Mouse (Mus musculus): Measurements from ENCODE around the gene Il20rb. TPM values are rescaled to one million over a fixed set of nuclear protein-coding genes. Genes with fewer than 3 reads are reported as not detected.

The Il20rb gene
- polyA plus RNA-seq, 1 experiment from 2014 or later: 0.32 TPM

- no peak overlapping the region for H3K4me2 ChIP-seq (ENCODE audit: low read depth, low read length)
- H3K27me3 ChIP-seq (ENCODE audit: control insufficient read depth, insufficient read depth, low read length): no peaks in the 10 kb centered on the region
- H3K4me3 ChIP-seq (ENCODE audit: low read depth, low read length): no peak overlapping the region
- H3K36me3 ChIP-seq (ENCODE audit: control insufficient read depth, insufficient read depth, low read length): no peaks in the 10 kb centered on the region
- H3K4me1 ChIP-seq (ENCODE audit: control insufficient read depth, insufficient read depth, low read length): no peaks in the 10 kb centered on the region
- no peak overlapping the region for H3K9ac ChIP-seq (replicated peaks; ENCODE audit: low read depth, low read length)
- H3K9me3 ChIP-seq (ENCODE audit: control insufficient read depth, low read length): no peaks in the 10 kb centered on the region
- ATAC-seq (ENCODE audit: low read depth): no peak
- no peak overlapping the region for H3K27ac ChIP-seq (ENCODE audit: low read depth, low read length)
- 95% methylated on average over 3 of the region's 3 CpGs for WGBS
Observed at GRCm38 (mm10) chr9:100466743-100467142, 19.8 kb downstream of the Il20rb start.

- Histone ChIP-seq H3K36me3 (ENCODE audit: control insufficient read depth, insufficient read depth, low read length) (no peaks in the 10 kb centered on the region), H3K4me1 (ENCODE audit: control insufficient read depth, insufficient read depth, low read length) (no peaks in the 10 kb centered on the region), H3K27ac (ENCODE audit: low read depth, low read length) (no peak overlapping the region), H3K4me2 (ENCODE audit: low read depth, low read length) (no peak overlapping the region), H3K9ac (replicated peaks; ENCODE audit: low read depth, low read length) (no peak overlapping the region), H3K9me3 (ENCODE audit: control insufficient read depth, low read length) (no peaks in the 10 kb centered on the region), H3K27me3 (ENCODE audit: control insufficient read depth, insufficient read depth, low read length) (no peaks in the 10 kb centered on the region), H3K4me3 (ENCODE audit: low read depth, low read length) (no peak overlapping the region)
- WGBS: 96% methylated on average over 9 of the region's 9 CpGs
- no peak for ATAC-seq (ENCODE audit: low read depth)
Observed at GRCm38 (mm10) chr9:100465988-100466387, 20.6 kb downstream of the Il20rb start.

GRCm38 (mm10) chr9:100465380-100465779, 21.2 kb downstream of the Il20rb start:
- no peak overlapping the region for H3K4me2 ChIP-seq (ENCODE audit: low read depth, low read length)
- H3K27me3 ChIP-seq (ENCODE audit: control insufficient read depth, insufficient read depth, low read length): no peaks in the 10 kb centered on the region
- no peaks in the 10 kb centered on the region for H3K4me1 ChIP-seq (ENCODE audit: control insufficient read depth, insufficient read depth, low read length)
- no peak overlapping the region for H3K9ac ChIP-seq (replicated peaks; ENCODE audit: low read depth, low read length)
- no peaks in the 10 kb centered on the region for H3K9me3 ChIP-seq (ENCODE audit: control insufficient read depth, low read length)
- H3K27ac ChIP-seq (ENCODE audit: low read depth, low read length): no peak overlapping the region
- ATAC-seq (ENCODE audit: low read depth): no peak
- H3K4me3 ChIP-seq (ENCODE audit: low read depth, low read length): no peak overlapping the region
- WGBS: 96% methylated on average over 5 of the region's 5 CpGs
- H3K36me3 ChIP-seq (ENCODE audit: control insufficient read depth, insufficient read depth, low read length): no peaks in the 10 kb centered on the region

- Histone ChIP-seq H3K9ac (replicated peaks; ENCODE audit: low read depth, low read length) (no peak overlapping the region), H3K4me3 (ENCODE audit: low read depth, low read length) (no peak overlapping the region), H3K4me1 (ENCODE audit: control insufficient read depth, insufficient read depth, low read length) (no peaks in the 10 kb centered on the region), H3K27me3 (ENCODE audit: control insufficient read depth, insufficient read depth, low read length) (no peaks in the 10 kb centered on the region), H3K4me2 (ENCODE audit: low read depth, low read length) (no peak overlapping the region), H3K36me3 (ENCODE audit: control insufficient read depth, insufficient read depth, low read length) (no peaks in the 10 kb centered on the region), H3K9me3 (ENCODE audit: control insufficient read depth, low read length) (no peaks in the 10 kb centered on the region), H3K27ac (ENCODE audit: low read depth, low read length) (no peak overlapping the region)
- WGBS: 85% methylated on average over 2 of the region's 2 CpGs
- ATAC-seq (ENCODE audit: low read depth): no peak
Observed at GRCm38 (mm10) chr9:100463771-100464170, 22.8 kb downstream of the Il20rb start.

GRCm38 (mm10) chr9:100462098-100462497, 24.5 kb downstream of the Il20rb start:
- Histone ChIP-seq H3K27ac (ENCODE audit: low read depth, low read length) (no peak overlapping the region), H3K9ac (replicated peaks; ENCODE audit: low read depth, low read length) (no peak overlapping the region), H3K36me3 (ENCODE audit: control insufficient read depth, insufficient read depth, low read length) (no peaks in the 10 kb centered on the region), H3K9me3 (ENCODE audit: control insufficient read depth, low read length) (no peaks in the 10 kb centered on the region), H3K4me1 (ENCODE audit: control insufficient read depth, insufficient read depth, low read length) (no peaks in the 10 kb centered on the region), H3K4me2 (ENCODE audit: low read depth, low read length) (no peak overlapping the region), H3K4me3 (ENCODE audit: low read depth, low read length) (no peak overlapping the region), H3K27me3 (ENCODE audit: control insufficient read depth, insufficient read depth, low read length) (no peaks in the 10 kb centered on the region)
- ATAC-seq (ENCODE audit: low read depth): no peak
- 85% methylated on average over 4 of the region's 4 CpGs for WGBS

- Histone ChIP-seq H3K9me3 (ENCODE audit: control insufficient read depth, low read length) (no peaks in the 10 kb centered on the region), H3K36me3 (ENCODE audit: control insufficient read depth, insufficient read depth, low read length) (no peaks in the 10 kb centered on the region), H3K27me3 (ENCODE audit: control insufficient read depth, insufficient read depth, low read length) (no peaks in the 10 kb centered on the region), H3K4me3 (ENCODE audit: low read depth, low read length) (no peak overlapping the region), H3K27ac (ENCODE audit: low read depth, low read length) (no peak overlapping the region), H3K4me1 (ENCODE audit: control insufficient read depth, insufficient read depth, low read length) (no peaks in the 10 kb centered on the region), H3K9ac (replicated peaks; ENCODE audit: low read depth, low read length) (no peak overlapping the region), H3K4me2 (ENCODE audit: low read depth, low read length) (no peak overlapping the region)
- 82% methylated on average over 9 of the region's 9 CpGs for WGBS
- no peak for ATAC-seq (ENCODE audit: low read depth)
Observed at GRCm38 (mm10) chr9:100461671-100462070, 24.9 kb downstream of the Il20rb start.

GRCm38 (mm10) chr9:100460203-100460602, 26.4 kb downstream of the Il20rb start:
- Histone ChIP-seq H3K9ac (replicated peaks; ENCODE audit: low read depth, low read length) (no peak overlapping the region), H3K27ac (ENCODE audit: low read depth, low read length) (no peak overlapping the region), H3K4me3 (ENCODE audit: low read depth, low read length) (no peak overlapping the region), H3K36me3 (ENCODE audit: control insufficient read depth, insufficient read depth, low read length) (no peaks in the 10 kb centered on the region), H3K27me3 (ENCODE audit: control insufficient read depth, insufficient read depth, low read length) (no peaks in the 10 kb centered on the region), H3K9me3 (ENCODE audit: control insufficient read depth, low read length) (no peaks in the 10 kb centered on the region), H3K4me2 (ENCODE audit: low read depth, low read length) (no peak overlapping the region), H3K4me1 (ENCODE audit: control insufficient read depth, insufficient read depth, low read length) (no peaks in the 10 kb centered on the region)
- no peak for ATAC-seq (ENCODE audit: low read depth)
- WGBS: 97% methylated on average over 9 of the region's 9 CpGs

- 83% methylated on average over 17 of the region's 17 CpGs for WGBS
- no peak for ATAC-seq (ENCODE audit: low read depth)
- H3K4me2 ChIP-seq (ENCODE audit: low read depth, low read length): no peak overlapping the region
Observed at GRCm38 (mm10) chr9:100457971-100458681, 28.5 kb downstream of the Il20rb start.

GRCm38 (mm10) chr9:100454664-100454993, 32.0 kb downstream of the Il20rb start:
- peak overlapping the region; percentile 47 for H3K4me2 ChIP-seq (ENCODE audit: low read depth, low read length)
- no peaks in the 10 kb centered on the region for H3K36me3 ChIP-seq (ENCODE audit: control insufficient read depth, insufficient read depth, low read length)
- no peak overlapping the region for H3K9ac ChIP-seq (replicated peaks; ENCODE audit: low read depth, low read length)
- H3K27me3 ChIP-seq (ENCODE audit: control insufficient read depth, insufficient read depth, low read length): no peaks in the 10 kb centered on the region
- peak; percentile 60; the same call in 1 of the 2 replicates for ATAC-seq (ENCODE audit: low read depth)
- no peaks in the 10 kb centered on the region for H3K9me3 ChIP-seq (ENCODE audit: control insufficient read depth, low read length)
- no peak overlapping the region for H3K27ac ChIP-seq (ENCODE audit: low read depth, low read length)
- no peaks in the 10 kb centered on the region for H3K4me1 ChIP-seq (ENCODE audit: control insufficient read depth, insufficient read depth, low read length)
- H3K4me3 ChIP-seq (ENCODE audit: low read depth, low read length): peak overlapping the region; percentile 24; the same call in 1 of the 2 replicates
- 12% methylated on average over 9 of the region's 9 CpGs for WGBS

More at GRCm38 (mm10) chr9:100457971-100458681, 28.5 kb downstream of the Il20rb start:
- Histone ChIP-seq H3K4me1 (ENCODE audit: control insufficient read depth, insufficient read depth, low read length) (no peaks in the 10 kb centered on the region), H3K36me3 (ENCODE audit: control insufficient read depth, insufficient read depth, low read length) (no peaks in the 10 kb centered on the region), H3K9me3 (ENCODE audit: control insufficient read depth, low read length) (no peaks in the 10 kb centered on the region), H3K4me3 (ENCODE audit: low read depth, low read length) (no peak overlapping the region), H3K9ac (replicated peaks; ENCODE audit: low read depth, low read length) (no peak overlapping the region), H3K27ac (ENCODE audit: low read depth, low read length) (no peak overlapping the region), H3K27me3 (ENCODE audit: control insufficient read depth, insufficient read depth, low read length) (no peaks in the 10 kb centered on the region)
